Mouse (Mus musculus) adipocyte (in vitro differentiated cells): ENCODE data around the gene Rgs5.

Experiments
- DNase-seq: peaks from one replicate; pipeline ENCODE4 v3.0.0-alpha.2; 2016; ENCODE audit warnings: low spot score

The Rgs5 gene

DNA sequence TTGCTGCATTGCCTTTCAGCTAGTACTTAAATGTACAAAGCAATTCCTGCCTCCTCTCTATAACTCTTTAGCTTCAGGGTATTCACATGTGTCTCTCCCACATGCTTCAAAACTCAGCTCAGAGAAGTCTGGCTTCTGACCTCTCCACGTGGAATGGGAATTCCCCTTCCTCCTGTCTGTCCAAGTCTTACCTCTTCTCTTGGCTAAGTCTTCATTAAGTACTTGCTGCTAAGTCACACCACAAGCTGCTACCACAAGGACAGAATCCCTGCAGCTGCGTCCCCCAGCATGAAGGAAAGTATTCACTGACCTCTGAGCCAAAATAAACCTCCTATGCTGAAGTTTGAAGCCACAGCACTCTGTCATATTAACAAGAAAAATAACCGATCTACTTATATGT, 71.0 kb downstream of the Rgs5 start:
- DNase-seq, result no peak

GRCm38 (mm10) chr1:169730599-169731100, 75.3 kb downstream of the Rgs5 start:
- no peak for DNase-seq

DNA sequence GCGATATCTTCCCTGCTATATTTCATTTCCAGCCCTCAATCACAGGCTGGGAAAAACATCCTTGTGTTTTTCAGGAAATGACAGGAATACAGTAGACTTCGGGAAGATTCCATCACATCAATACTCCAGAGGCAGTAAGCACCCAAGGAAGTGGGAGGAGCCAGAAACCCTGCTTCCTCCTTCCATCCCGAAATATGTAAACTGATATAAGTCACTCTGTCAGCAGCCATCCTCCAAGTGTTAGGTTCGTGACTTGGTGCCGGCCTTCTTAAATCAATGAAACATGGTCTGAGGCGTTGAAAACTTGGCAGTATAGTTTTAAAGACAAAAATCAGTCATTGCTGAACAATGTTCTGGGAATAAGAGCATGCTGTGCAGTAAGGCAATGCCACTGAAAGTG, 80.8 kb downstream of the Rgs5 start:
- no peak for DNase-seq

- DNase-seq, result peak; percentile 32
Observed at GRCm38 (mm10) chr1:169737231-169737630, 81.9 kb downstream of the Rgs5 start.

DNA sequence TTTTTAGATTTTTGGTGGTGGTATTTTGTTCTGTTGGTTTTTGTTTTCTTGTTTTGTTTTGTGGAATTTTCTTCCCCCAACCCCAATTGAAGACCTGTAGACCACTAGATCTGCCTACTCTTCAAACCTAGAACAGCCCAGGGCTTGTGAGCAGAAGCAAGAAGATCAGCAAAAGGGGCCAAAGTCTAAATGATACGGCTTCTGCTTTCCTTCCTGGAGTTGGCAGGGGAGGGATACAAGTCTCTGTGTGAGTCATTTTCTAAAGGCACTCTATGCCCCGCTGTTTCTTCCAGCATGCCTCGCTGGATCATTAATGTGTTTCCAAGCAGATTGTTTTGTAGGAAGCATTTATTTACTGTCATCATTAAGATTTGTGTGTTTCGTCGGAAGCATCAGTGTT, 85.8 kb downstream of the Rgs5 start:
- DNase-seq, result no peak
